Mouse (Mus musculus): ENCODE results near the gene Mtrf1. TPM values are rescaled to one million over a fixed set of nuclear protein-coding genes. Genes with fewer than 3 reads are reported as not detected.
A peak's percentile ranks its signal among the peaks of the same experiment; 100 is the strongest.

Gene Mtrf1
- polyA plus RNA-seq (2015; fragmentation: Nextera tagmentation; extraction: Ambion mirVana), result 10.5 and 11.3 TPM in 2 replicates

DNA sequence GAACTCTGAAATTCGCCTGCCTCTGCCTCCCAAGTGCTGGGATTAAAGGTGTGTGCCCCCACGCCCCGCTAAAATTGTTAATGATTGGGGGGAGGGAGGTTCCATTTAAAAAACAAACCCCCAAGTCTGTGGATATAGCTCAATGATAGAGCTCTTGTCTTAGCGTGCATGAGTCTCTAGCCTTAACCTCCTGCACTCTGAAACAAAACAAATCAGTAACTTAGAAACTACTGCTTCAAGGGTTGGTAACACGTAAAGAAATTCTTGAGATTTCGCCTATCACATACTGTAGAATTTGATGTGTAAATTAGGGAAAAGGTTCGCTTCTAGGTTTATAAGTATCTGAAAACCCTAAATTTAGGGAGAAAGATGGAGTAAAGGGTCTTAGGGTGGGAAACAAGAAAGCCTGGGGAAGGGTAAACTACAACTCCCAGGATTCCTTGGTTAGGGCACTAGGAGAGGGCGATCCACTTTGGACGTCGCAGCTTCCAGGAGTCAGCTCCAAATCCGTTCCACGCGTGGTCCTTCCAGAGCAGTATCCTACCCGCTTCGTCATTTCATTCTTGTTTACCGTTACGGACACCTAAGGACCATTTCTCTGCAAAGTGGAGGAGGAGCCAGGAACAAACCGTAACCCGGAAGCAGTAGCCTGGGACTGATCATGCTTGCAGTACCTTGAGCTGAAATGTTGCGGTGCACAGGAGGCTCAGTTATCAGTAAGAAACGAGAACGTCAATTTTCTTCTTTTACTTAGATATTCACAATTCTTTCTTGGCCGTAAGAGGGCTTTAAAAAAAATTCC lies at the start of gene Mtrf1:
Gene Mtrf1, plus strand, starts transcription at position 452 of the 802 bp plus-strand sequence.
- Histone ChIP-seq H3K4me2 (peak within 1 kb of the TSS; percentile 68), H3K36me3 (peaks cover 18% of the 10 kb centered on the region), H3K27ac (peak within 1 kb of the TSS; percentile 93), H3K4me3 (replicated peaks) (peak within 1 kb of the TSS; percentile 66), H3K27me3 (no peaks in the 10 kb centered on the region), H3K4me1 (0 out of 2 replicates have a peak, but pooled peaks cover 6% of the 10 kb centered on the region), H3K9ac (peak within 1 kb of the TSS; percentile 50), H3K9me3 (replicated peaks) (no peaks in the 10 kb centered on the region)
- 20% methylated on average over 23 of the region's 23 CpGs for WGBS
- peak; percentile 87 for ATAC-seq (replicated peaks; ENCODE audit: low FRiP score)

DNA sequence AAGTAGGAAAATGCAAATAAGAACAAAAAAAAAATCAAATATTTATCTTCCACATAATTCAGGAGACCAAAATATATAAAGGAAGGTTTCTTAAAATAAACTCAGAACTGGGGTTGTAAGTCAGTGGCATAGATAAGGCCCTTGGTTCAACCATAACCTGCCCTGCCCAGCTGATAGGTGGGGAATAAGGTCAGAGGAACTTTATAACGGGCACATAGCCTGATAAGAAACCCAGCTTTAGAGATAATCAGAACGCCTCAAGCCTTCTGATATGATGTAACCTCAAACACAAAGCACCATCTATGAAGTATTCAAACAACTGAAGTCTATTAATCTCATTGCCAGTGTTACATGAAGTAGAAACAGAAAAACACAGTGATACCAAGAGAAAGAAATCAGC lies 39.5 kb upstream of the Mtrf1 start:
- Histone ChIP-seq H3K36me3 (peaks cover 74% of the 10 kb centered on the region), H3K4me1 (no peaks in the 10 kb centered on the region), H3K9me3 (replicated peaks) (no peaks in the 10 kb centered on the region), H3K4me3 (replicated peaks) (no peak overlapping the region), H3K9ac (no peak overlapping the region), H3K27ac (no peak overlapping the region), H3K4me2 (no peak overlapping the region), H3K27me3 (no peaks in the 10 kb centered on the region)
- ATAC-seq (replicated peaks; ENCODE audit: low FRiP score), result no peak
- WGBS, result 93% methylated on average over 2 of the region's 2 CpGs

DNA sequence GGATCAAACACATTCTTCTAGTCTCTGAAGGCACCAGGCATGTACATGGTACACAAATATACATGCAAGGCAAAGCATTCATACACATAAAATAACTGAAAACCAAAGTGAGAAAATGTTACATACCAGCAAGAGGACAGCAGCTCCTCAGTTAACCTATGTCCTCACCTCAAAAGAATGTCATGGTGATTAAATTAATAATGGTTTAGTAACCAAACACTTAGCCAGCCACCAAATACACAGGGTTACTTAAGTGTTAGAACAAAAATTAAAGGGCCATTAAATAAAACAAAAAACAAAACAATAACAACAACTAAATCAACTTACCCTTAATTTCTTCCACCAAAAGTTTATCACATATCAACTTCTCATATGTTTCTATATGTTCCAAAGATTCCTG lies 20.5 kb upstream of the Mtrf1 start:
- peaks cover 48% of the 10 kb centered on the region for H3K36me3 ChIP-seq
- H3K9me3 ChIP-seq (replicated peaks), result no peaks in the 10 kb centered on the region
- no peaks in the 10 kb centered on the region for H3K4me1 ChIP-seq
- H3K9ac ChIP-seq, result no peak overlapping the region
- H3K4me3 ChIP-seq (replicated peaks), result no peak overlapping the region
- no peak overlapping the region for H3K4me2 ChIP-seq
- H3K27ac ChIP-seq, result no peak overlapping the region
- H3K27me3 ChIP-seq, result no peaks in the 10 kb centered on the region
- no peak for ATAC-seq (replicated peaks; ENCODE audit: low FRiP score)

- Histone ChIP-seq H3K27me3 (no peaks in the 10 kb centered on the region), H3K4me1 (no peaks in the 10 kb centered on the region), H3K4me3 (replicated peaks) (no peak overlapping the region), H3K9ac (no peak overlapping the region), H3K9me3 (replicated peaks) (no peaks in the 10 kb centered on the region), H3K27ac (no peak overlapping the region), H3K4me2 (no peak overlapping the region), H3K36me3 (peaks cover 54% of the 10 kb centered on the region)
- ATAC-seq (replicated peaks; ENCODE audit: low FRiP score), result no peak
- 92% methylated on average over 7 of the region's 7 CpGs for WGBS
Measured at GRCm38 (mm10) chr14:79383120-79383519, 14.5 kb upstream of the Mtrf1 start.

GRCm38 (mm10) chr14:79388304-79388703 lies 9.3 kb upstream of the Mtrf1 start:
- Histone ChIP-seq H3K4me1 (peaks cover 9% of the 10 kb centered on the region), H3K4me3 (replicated peaks) (no peak overlapping the region), H3K27me3 (no peaks in the 10 kb centered on the region), H3K27ac (no peak overlapping the region), H3K36me3 (peaks cover 20% of the 10 kb centered on the region), H3K9ac (no peak overlapping the region), H3K4me2 (no peak overlapping the region), H3K9me3 (replicated peaks) (no peaks in the 10 kb centered on the region)
- ATAC-seq (replicated peaks; ENCODE audit: low FRiP score), result no peak
- WGBS, result 95% methylated on average over 3 of the region's 3 CpGs

- ATAC-seq (replicated peaks; ENCODE audit: low FRiP score), result peak; percentile 19; the same call in 1 of the 2 replicates
- Histone ChIP-seq H3K9me3 (replicated peaks) (no peaks in the 10 kb centered on the region), H3K4me2 (peak overlapping the region; percentile 76), H3K36me3 (peaks cover 17% of the 10 kb centered on the region), H3K27me3 (no peaks in the 10 kb centered on the region), H3K9ac (peak overlapping the region; percentile 93), H3K27ac (peak overlapping the region; percentile 99), H3K4me1 (peaks cover 9% of the 10 kb centered on the region), H3K4me3 (replicated peaks) (peak overlapping the region; percentile 90)
- under 1% methylated on average over 16 of the region's 16 CpGs for WGBS
Measured at GRCm38 (mm10) chr14:79389438-79390264, 7.9 kb upstream of the Mtrf1 start.

GRCm38 (mm10) chr14:79390265-79390926 lies 7.2 kb upstream of the Mtrf1 start, which contains the start of gene Naa16:
Gene Naa16 (minus strand): TSS chr14:79390778.
- peak within 1 kb of the TSS; percentile 93 for H3K9ac ChIP-seq
- peak within 1 kb of the TSS; percentile 90 for H3K4me3 ChIP-seq (replicated peaks)
- peak; percentile 98 for ATAC-seq (replicated peaks; ENCODE audit: low FRiP score)
- no peaks in the 10 kb centered on the region for H3K27me3 ChIP-seq
- WGBS, result under 1% methylated on average over 69 of the region's 71 CpGs
- peak within 1 kb of the TSS; percentile 99 for H3K27ac ChIP-seq
- H3K4me1 ChIP-seq, result peaks cover 9% of the 10 kb centered on the region
- H3K4me2 ChIP-seq, result peak within 1 kb of the TSS; percentile 76
- peaks cover 13% of the 10 kb centered on the region; the same call in 1 of the 2 replicates for H3K36me3 ChIP-seq
- no peaks in the 10 kb centered on the region for H3K9me3 ChIP-seq (replicated peaks)

- Histone ChIP-seq H3K27ac (peak overlapping the region; percentile 15; the same call in 1 of the 2 replicates), H3K4me1 (peaks cover 12% of the 10 kb centered on the region), H3K9ac (no peak overlapping the region), H3K4me3 (replicated peaks) (no peak overlapping the region), H3K9me3 (replicated peaks) (no peaks in the 10 kb centered on the region), H3K27me3 (no peaks in the 10 kb centered on the region), H3K36me3 (no peaks in the 10 kb centered on the region), H3K4me2 (no peak overlapping the region)
- ATAC-seq (replicated peaks; ENCODE audit: low FRiP score), result no peak
- WGBS, result 36% methylated on average over 1 of the region's 1 CpGs
Measured at GRCm38 (mm10) chr14:79393289-79393688, 4.3 kb upstream of the Mtrf1 start.

DNA sequence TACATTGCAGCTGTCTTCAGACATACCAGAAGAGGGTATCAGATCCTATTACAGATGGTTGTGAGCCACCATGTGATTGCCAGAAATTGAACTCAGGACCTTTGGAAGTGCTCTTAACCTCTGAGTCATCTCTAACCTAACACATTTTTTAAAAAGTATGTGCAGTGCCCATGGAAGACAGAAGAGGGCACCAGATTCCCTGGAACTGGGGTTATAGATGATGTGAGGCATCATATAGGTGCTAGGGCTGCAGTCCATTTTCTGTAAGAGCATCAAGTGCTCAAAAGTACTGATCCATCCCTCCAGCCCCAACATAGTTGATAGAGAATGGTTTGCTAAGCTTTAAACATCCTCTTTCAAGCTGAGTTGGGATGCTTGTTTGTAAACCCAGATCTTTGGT lies 3.0 kb upstream of the Mtrf1 start:
- no peak overlapping the region for H3K4me2 ChIP-seq
- H3K9me3 ChIP-seq (replicated peaks), result no peaks in the 10 kb centered on the region
- H3K27ac ChIP-seq, result no peak overlapping the region
- H3K9ac ChIP-seq, result no peak overlapping the region
- no peaks in the 10 kb centered on the region for H3K36me3 ChIP-seq
- 0 out of 2 replicates have a peak, but pooled peaks cover 6% of the 10 kb centered on the region for H3K4me1 ChIP-seq
- no peak for ATAC-seq (replicated peaks; ENCODE audit: low FRiP score)
- no peaks in the 10 kb centered on the region for H3K27me3 ChIP-seq
- H3K4me3 ChIP-seq (replicated peaks), result no peak overlapping the region

DNA sequence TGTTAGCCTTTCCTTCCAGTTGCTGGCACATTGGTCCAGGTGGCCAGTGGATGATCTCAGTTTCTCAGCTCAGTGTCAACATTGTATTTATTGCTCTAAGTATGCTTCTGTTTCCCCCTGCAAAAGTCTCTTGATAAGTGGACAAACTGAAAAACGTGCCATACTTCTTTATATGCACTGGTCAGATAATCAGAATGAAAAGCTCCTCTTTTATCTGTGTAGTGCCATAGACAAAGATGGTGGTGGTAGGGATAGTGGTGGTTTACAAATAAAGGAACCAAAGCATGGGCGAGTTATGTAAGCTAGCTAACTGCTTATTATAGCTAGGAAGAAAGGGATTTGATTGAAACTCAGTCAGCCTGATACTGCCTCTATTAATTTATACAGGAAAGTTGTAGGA lies 10.1 kb downstream of the Mtrf1 start:
- H3K4me2 ChIP-seq, result no peak overlapping the region
- peaks cover 26% of the 10 kb centered on the region for H3K36me3 ChIP-seq
- no peaks in the 10 kb centered on the region for H3K4me1 ChIP-seq
- H3K27ac ChIP-seq, result no peak overlapping the region
- H3K9me3 ChIP-seq (replicated peaks), result no peaks in the 10 kb centered on the region
- no peaks in the 10 kb centered on the region for H3K27me3 ChIP-seq
- no peak for ATAC-seq (replicated peaks; ENCODE audit: low FRiP score)
- no peak overlapping the region for H3K4me3 ChIP-seq (replicated peaks)
- H3K9ac ChIP-seq, result no peak overlapping the region
- WGBS, result 84% methylated on average over 2 of the region's 2 CpGs

- Histone ChIP-seq H3K4me2 (no peak overlapping the region), H3K9ac (no peak overlapping the region), H3K36me3 (peaks cover 27% of the 10 kb centered on the region), H3K4me1 (no peaks in the 10 kb centered on the region), H3K27ac (no peak overlapping the region), H3K9me3 (replicated peaks) (no peaks in the 10 kb centered on the region), H3K27me3 (no peaks in the 10 kb centered on the region), H3K4me3 (replicated peaks) (no peak overlapping the region)
- WGBS, result 90% methylated on average over 6 of the region's 6 CpGs
- ATAC-seq (replicated peaks; ENCODE audit: low FRiP score), result no peak
Measured at GRCm38 (mm10) chr14:79409278-79409830, 11.8 kb downstream of the Mtrf1 start.

All from kidney, embryonic 15.5 days (tissue).